Mouse (Mus musculus): Measurements from ENCODE around the gene Lmod2.

- TF ChIP-seq CTCF (IDR thresholded peaks at IDR 0.05; ENCODE audit: borderline replicate concordance, control insufficient read depth, extremely low read depth, insufficient read depth, low read length, poor library complexity): no peak
- TF ChIP-seq POLR2A (IDR thresholded peaks at IDR 0.05; ENCODE audit: control insufficient read depth, extremely low read depth, insufficient read depth, low read length, poor library complexity): no peak
Measured at GRCm38 (mm10) chr6:24628499-24628898, 30.9 kb downstream of the Lmod2 start.

All from thymus, adult 2 months (tissue).